Mouse (Mus musculus) left cerebral cortex, adult 8-10 months (tissue): ENCODE data around the gene Gstp3. TPM values are rescaled to one million over a fixed set of nuclear protein-coding genes. Genes with fewer than 3 reads are reported as not detected.
"Not testable (repeated sequence)": the region's sequence is repeated elsewhere in the genome, so short reads cannot be mapped to it uniquely, and the experiment has no call there.

Experiments used
- DNase-seq, 2 experiments: peaks; one replicate each; pipeline ENCODE4 v3.0.0; 2022; ENCODE audit warnings: low spot score in 2 of 2
- total RNA-seq, 4 experiments: library from RNA; stranded (reverse); gene quantifications; 2 replicates each; pipeline ENCODE4 v1.2.4; 2022

The Gstp3 gene
- total RNA-seq, 4 experiments from 2014 or later: not detected

DNA sequence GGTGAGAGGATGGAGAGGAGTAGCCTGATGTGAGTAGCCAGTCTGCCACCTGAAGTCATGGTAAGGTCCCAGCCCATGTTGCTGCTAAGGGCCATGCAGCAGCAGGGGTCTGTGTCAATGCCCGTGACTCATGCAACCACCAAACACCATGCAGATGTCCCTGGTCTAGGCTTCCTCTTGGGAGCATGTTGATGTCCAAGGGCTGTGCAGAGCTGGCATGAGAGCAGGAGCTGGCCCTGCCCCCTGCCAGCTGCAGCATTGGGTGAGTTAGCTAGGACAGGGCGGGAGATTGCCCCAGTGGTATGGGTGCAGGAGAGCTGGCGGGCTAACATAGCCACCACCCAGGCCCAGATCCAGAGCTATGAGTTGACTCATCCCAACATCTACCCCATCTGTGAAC, 31.1 kb upstream of the Gstp3 start:
- no peak for DNase-seq

DNA sequence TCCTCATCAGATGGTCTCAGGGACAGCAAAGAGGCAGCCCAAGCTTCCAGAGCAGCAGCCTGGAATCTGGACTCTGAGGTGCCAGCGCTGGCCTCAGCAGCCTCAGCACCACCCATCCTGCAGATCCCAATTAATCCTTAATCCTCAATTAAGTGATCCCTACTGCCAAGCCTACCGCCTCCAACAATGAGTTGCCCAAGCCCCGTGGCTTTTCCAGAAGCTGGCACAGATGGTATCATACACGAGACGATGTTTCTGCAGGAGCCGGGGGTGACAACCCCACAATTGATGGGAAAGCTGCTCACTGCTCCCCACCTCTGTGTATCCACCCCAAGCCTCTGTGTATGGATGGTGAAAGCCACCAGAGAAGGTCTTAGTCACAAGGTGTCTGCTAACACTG, 29.8 kb upstream of the Gstp3 start:
- no peak for DNase-seq

- DNase-seq: no peak
Observed at GRCm38 (mm10) chr19:4088146-4088545, 28.8 kb upstream of the Gstp3 start.

DNA sequence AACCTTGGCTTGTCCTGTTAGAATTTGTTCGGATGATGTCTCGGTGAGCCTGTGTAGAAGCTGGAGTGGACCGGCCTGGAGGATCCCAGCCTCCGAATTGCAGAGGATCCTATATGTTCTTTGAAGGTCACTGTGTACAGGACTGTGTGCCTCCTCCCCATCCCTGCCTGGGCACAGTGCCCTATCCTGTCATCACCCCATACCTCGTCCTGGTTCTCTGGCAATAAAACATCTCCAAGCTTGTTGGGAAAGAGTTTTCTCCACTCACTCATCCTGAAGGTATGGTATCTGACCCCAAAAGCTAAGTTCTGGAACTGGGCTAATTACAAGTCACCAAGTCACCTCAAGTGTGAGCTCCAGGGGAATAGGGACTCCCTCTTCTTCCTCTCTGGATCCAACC, 27.7 kb upstream of the Gstp3 start:
- no peak for DNase-seq

GRCm38 (mm10) chr19:4086156-4086555, 26.8 kb upstream of the Gstp3 start:
- DNase-seq: no peak

DNA sequence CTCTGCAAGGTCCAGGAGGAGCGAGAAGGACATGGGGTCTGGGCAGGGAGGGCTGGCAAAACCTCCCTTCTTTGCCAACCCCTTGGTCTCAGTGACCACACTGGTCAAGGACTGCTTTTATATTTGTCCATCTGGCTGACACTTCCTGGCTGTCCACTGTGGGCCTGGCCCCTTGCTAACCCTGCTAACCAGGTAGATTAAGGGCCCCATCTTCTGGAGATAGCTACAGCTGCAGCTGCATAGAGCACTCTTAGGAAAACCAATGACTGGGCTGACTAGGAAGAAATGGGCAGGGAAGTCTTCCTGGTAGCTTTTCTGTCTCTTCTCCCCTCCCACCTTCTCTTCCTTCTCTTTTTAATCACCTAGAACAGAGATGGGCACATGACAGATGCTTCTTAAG, 25.6 kb upstream of the Gstp3 start:
- DNase-seq: no peak

DNA sequence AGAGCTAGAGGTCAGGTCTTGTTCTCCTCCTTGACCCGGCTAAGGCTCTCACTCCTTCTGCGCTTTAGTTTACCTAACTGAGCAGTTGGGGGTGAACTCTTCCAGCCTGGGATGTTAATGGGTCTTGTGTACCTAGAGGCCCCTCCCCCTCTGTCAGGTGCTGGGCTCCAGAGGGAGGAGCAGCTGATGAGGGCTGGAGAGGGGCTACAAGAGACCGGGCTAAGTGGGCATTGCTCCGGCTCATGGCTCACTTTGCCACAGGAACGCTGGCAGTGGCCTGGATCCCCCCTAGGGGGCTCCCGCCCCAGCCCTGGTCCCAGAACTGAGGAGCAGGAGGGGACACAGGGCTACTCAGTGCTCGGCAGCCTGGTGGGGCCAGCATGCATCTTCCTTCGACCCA, 24.5 kb upstream of the Gstp3 start:
- DNase-seq: no peak

- DNase-seq: no peak
Observed at GRCm38 (mm10) chr19:4083316-4083715, 23.9 kb upstream of the Gstp3 start.

GRCm38 (mm10) chr19:4082219-4082965, 23.0 kb upstream of the Gstp3 start:
- DNase-seq: no peak

DNA sequence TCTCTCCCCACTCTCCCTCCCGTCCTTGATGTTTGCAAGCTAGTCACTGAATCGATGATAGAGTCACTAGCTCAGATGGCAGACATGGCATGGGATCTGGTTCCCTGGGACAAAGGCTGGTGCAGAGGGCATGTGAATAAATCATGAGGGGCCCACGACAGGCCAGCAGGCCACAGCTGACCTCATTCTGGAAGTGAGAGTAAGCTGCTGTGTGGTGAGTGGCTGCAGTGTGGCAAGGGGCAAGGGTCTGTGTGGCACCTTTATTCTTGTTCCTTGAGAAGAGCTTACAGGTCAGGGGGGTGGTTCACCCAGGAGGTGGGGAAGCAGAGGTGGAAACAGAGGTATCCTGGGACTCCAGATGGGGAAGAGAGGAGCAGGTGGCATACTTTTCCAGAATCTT, 22.0 kb upstream of the Gstp3 start, which contains the start of gene Cabp2:
TSS of gene Cabp2 (plus strand) at position 185 of the 400 bp plus-strand sequence.
- no peak for DNase-seq

DNA sequence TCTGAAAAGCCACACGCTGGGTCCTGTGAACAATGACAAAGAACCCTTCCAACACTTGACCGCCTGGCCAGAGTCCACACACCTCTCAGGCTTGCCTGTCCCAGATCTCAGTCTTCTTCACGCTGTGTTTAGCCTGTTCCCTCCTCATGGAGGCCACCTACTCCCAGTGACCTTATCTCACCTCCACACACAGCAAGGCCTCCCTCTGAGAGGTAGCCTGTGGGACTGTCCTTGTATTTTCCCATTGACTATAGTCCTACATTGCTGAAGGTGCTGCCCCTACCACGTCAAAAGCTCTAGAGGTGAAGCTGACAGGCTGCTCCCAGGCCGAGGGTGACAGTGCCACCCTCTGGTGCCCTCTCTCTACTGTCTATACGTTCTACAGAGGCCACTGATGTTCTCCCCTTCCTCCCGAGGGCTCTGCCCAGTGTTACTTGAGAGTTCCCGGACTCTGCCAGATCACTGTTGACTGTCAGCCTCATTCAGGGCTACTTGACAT, 21.2 kb upstream of the Gstp3 start:
- DNase-seq: no peak

DNA sequence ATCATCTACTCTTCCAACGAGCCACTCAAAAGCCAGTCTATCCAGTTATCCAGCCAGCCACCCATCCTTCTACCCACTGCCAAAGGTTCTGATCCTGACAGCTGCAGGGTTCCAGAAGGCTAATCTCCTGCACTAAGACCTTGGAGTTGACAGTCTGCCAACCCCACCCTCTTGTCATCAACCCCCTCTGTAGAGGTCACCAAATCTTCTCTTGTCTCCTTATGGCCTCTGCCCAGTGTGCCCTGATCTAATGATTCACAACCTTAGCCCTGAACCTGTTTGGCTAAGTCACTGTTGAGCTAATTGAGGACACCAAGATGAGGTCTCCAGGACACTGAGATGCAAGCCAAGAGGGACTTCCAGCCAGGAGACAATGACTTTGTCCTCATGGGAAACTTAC, 20.2 kb upstream of the Gstp3 start:
- no peak for DNase-seq

DNA sequence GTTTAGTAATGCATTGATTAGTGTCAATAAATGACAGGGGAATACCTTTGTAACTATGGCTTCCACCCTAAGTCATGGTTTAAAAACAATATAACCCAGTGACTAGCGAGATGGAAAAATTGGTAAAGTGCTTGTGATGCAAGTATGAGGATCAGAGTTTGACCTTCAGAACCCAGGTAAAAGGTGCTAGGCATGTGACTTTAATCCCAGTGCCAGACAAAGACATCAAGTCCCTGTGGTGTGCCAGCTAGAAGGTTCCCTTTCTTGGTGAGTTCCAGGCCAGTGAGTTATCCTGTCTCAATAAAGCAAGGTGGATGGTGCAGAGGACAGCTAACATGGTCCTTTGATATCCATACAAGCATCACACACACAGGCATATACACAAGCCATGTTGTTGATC, 16.2 kb upstream of the Gstp3 start:
- no peak for DNase-seq

GRCm38 (mm10) chr19:4072706-4073424, 13.5 kb upstream of the Gstp3 start:
- no peak for DNase-seq

- DNase-seq: no peak
Observed at GRCm38 (mm10) chr19:4071406-4071805, 12.0 kb upstream of the Gstp3 start.

GRCm38 (mm10) chr19:4070756-4071155, 11.4 kb upstream of the Gstp3 start:
- no peak for DNase-seq

DNA sequence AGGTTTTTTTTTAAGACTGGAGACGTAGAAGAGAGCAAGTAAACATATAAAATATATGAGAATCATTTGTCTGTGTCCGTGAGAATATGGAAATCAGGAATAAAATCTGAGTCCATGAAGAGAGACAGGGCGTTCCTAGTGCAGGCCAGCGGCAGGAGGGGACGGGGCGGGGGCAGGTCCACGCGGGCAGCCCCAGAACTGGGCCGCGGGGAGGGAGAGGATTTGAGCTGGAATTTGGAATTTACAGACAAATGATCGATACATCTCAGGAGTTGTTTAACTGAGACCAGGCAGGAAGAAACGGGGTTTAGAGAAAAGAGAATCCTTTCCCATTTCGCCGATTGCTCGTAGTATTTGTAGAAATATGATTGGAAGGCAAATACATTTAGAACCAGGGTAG, 10.9 kb upstream of the Gstp3 start:
- DNase-seq: no peak

DNA sequence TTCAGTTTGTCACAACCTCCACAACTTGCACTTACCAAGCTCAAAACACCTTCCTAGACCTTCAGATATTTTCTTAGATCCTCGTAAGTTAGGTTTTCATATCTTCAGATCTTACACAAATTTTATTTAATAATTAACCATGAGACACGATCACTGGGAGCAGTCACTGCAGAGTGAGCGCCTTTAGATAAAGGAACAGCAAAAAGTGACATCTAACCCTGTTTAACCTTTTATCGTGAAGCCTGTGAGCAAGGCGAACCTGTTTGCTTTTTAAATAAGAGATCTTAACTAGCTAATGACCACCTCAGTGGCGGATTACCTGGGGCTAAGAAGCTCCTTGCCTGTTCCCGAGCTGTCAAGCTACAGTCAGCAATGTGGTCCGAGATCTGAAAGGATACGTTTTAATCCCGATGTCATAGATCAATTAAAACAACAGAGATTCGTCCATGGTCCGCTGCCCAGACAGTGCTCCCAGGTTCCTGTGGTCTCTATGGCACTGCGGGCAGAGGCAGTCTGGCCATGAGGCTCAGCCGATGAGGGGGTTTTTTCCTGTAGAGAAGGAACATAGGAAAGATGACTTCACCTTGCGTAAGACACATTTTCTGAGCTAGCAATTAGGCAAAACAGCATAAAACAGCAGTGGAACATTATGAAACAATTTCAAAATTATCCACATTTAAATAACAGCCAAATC, 9.5 kb upstream of the Gstp3 start:
- no peak for DNase-seq

DNA sequence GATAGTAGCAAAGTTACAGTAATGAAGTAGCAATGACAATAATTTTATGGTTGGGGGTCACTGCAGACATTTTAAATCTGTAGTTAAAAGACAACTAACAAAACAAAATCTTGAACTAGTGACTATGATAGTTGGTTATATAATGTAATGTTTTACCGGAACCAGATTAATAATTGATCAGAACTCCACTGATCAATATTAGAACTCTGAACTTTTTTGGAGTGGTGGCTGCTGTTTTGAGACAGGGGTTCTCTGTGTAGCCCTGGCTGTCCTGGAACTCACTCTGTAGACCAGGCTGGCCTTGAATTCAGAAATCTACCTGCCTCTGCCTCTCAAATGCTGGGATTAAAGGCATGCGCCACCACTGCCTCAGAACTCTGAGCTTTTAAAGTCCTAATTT, 8.9 kb upstream of the Gstp3 start:
- not testable (repeated sequence) for DNase-seq

DNA sequence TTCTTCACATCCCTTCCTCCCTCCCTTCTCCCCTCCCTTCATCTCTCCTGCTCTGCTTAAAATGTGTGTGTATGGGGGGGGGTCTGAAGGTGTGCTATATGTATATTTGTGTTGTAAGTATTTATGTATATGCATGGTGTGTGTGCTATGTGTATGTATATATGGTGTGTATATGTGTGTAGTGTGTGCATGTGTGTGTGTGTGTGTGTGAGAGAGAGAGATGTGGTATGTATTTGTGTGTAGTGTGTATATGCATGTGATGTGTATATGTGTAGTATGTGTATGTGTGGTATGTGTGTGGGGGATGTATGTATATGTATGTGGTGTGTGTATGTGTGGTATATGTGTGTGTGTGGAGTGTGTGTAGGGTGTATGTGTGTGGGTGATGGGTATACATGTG, 7.5 kb upstream of the Gstp3 start:
- DNase-seq: no peak

DNA sequence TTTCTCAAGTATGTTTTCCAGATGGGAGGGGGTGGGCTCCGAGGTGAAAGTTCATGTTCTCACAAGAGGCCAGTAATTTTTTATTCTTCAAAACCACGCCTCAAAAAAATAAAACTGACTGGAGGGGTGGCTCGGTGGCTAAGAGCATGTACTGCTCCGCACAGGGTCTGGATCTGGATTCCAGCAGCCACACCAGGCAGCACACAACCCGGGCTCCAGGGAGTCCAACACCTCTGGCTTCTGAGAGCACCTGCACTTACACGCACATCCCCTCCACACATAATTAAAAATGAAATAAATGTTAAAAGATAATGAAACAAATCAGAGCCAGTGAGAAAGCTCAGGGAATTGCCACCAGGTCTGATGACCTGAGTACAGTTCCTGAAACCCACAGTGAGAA, 6.9 kb upstream of the Gstp3 start:
- no peak for DNase-seq

DNA sequence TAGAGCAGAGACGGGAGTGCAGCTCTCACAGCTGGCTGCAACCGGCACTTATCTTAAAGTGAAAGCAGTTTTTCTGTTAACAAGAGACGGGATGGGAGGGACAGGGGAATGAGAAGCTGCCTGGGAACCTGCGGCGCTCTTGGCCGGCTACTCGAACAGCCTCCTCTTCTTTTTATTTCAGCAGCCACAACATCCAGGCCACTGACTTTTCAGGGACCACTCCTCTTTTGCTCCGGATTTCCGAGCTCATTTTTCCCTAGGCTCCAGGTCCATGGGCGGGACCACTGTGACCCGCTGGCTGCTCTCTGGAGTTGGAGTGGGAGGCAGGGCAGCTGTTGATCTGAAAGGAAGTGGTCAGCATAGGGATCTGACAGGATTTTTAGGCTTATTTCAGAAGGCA, 5.1 kb upstream of the Gstp3 start:
- DNase-seq: not testable (repeated sequence)
